Mouse (Mus musculus): ENCODE data around the gene Dnajc17.

DNA sequence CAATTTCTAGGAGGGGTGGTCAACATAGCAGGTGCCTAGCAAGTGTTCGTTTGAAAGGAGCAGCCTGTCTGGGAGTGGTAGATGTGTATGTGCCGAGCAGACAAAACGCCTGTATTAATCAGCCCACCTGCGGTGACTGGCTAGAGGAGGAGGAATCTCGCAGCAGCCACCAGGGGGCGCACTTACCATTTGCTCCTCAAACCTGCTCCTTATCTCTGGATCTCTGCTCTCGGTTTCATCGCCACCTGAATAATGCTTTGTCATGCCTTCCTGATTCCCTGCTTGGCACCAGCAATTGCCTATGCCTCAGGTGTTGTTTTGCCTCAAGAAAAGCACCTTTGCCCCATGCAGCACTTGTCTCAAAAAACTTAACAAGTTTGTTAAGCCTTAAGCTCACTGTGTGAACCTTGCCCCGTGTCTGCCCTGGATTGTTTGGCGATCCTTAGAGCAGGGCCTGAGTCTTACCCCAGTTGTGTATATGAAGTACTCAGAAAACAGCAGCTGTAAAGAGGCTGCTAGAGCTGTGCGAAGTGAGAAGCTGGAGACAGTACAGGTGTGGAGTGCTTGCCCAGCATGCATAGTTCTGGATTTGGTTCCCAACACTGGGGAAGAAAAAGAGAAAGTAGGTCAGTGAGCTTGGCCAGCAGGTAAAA is 42.4 kb upstream of the Dnajc17 start:
- TF ChIP-seq CTCF (IDR thresholded peaks at IDR 0.05 in 2 of 3, conservative IDR thresholded peaks at IDR 0.05 in 1 of 3; ENCODE audit: control insufficient read depth in 1 of 3, insufficient read depth in 1 of 3, low read depth in 2 of 3, low read length in 3 of 3, poor library complexity in 1 of 3, severe bottlenecking in 1 of 3) (peak; percentile 90 to 97 (median 91)), ETS1 (IDR thresholded peaks at IDR 0.05; ENCODE audit: low read depth, low read length) (peak; percentile 61), POLR2A (IDR thresholded peaks at IDR 0.05; ENCODE audit: control insufficient read depth in 1 of 2, insufficient read depth in 1 of 2, low read depth in 1 of 2, low read length in 2 of 2, poor library complexity in 1 of 2) (no peak), RCOR1 (IDR thresholded peaks at IDR 0.05; ENCODE audit: low read depth, low read length) (no peak), ZMIZ1 (IDR thresholded peaks at IDR 0.05; ENCODE audit: low read depth, low read length) (no peak), GABPA (IDR thresholded peaks at IDR 0.05; ENCODE audit: low read depth, low read length) (peak; percentile 70; the same call in 1 of the 2 replicates), MAX (IDR thresholded peaks at IDR 0.05; ENCODE audit: low read length) (no peak), GATA1 (IDR thresholded peaks at IDR 0.05; ENCODE audit: low read depth, low read length) (peak; percentile 95), USF1 (IDR thresholded peaks at IDR 0.05; ENCODE audit: low read depth, low read length) (no peak), CHD2 (IDR thresholded peaks at IDR 0.05; ENCODE audit: low read length) (no peak), TAL1 (IDR thresholded peaks at IDR 0.05; ENCODE audit: low read length) (no peak), RAD21 (IDR thresholded peaks at IDR 0.05; ENCODE audit: low read depth, low read length) (peak; percentile 72), SMC3 (IDR thresholded peaks at IDR 0.05; ENCODE audit: low read depth, low read length) (peak; percentile 90), MYC (IDR thresholded peaks at IDR 0.05; ENCODE audit: low read depth, low read length) (no peak)

Data from MEL (cell line).